Mouse (Mus musculus) lung, postnatal 14 days (tissue): ENCODE data around the gene Slc9a1.
A peak's percentile ranks its signal among the peaks of the same experiment; 100 is the strongest.

Experiments
- DNase-seq: peaks from one replicate; pipeline ENCODE4 v3.0.0; 2021

The Slc9a1 gene

GRCm38 (mm10) chr4:133375812-133376577 lies 6.5 kb downstream of the Slc9a1 start:
- DNase-seq, result no peak

GRCm38 (mm10) chr4:133378236-133379045 lies 8.9 kb downstream of the Slc9a1 start:
- no peak for DNase-seq

GRCm38 (mm10) chr4:133379046-133379347 lies 9.5 kb downstream of the Slc9a1 start:
- DNase-seq, result no peak

DNA sequence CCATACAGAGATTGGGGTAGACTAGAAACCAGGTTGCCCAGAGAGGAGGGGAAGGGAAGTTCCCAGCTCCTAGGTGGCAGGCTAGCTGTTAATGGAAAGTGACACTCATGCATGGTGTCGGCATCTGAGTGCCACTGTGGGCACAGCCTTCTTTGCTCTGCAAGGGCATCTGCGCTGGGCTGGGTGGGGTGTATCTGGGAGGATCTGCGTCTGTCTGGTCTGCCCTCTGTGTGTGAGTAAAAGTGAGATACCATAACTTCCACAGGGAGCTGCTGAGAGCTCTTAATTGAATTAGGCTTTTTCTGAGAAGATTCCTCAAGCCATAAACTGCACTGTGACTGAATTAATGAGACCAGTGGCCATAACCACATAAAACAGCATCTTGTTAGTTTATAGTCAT lies 10.4 kb downstream of the Slc9a1 start:
- DNase-seq, result no peak

- DNase-seq, result no peak
Observed at GRCm38 (mm10) chr4:133380532-133380931, 11.0 kb downstream of the Slc9a1 start.

- no peak for DNase-seq
Observed at GRCm38 (mm10) chr4:133381141-133381540, 11.6 kb downstream of the Slc9a1 start.

DNA sequence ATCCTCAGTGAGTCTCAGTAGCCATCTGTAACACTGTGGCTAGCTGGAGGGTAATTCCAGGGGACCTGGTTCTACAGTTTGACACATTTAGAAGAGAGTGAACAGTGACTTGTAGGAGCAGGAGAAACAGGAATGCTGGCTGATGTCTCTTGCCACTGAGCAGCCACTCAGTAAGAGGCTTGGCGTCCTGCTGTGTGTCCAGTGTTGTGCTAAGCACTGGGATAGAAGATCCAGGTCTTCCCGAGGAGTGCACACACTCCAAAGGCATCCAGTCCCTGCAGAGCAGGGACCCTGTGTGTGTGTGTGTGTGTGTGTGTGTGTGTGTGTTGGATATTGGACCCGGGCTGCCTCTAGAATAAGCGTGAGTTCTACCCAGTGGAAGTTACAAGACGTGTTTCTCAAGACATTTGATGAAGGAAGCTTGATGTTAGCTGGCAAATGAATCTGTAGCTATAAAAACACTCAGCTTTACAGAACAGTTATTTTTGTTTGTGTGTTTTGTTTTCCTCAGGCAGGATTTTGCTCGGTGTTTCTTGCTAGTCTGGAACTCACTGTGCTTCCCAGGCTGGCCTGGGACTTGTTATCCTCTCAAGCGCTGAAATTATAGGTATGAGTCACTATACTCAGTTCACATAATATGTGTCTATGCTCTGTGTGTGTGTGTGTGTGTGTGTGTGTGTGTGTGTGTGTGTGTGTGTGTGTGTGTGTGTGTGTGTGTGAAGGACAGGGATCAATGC lies 16.7 kb downstream of the Slc9a1 start:
- no peak for DNase-seq

- DNase-seq, result no peak
Observed at GRCm38 (mm10) chr4:133387053-133387452, 17.5 kb downstream of the Slc9a1 start.

GRCm38 (mm10) chr4:133388781-133389552 lies 19.5 kb downstream of the Slc9a1 start:
- DNase-seq, result peak; percentile 65

DNA sequence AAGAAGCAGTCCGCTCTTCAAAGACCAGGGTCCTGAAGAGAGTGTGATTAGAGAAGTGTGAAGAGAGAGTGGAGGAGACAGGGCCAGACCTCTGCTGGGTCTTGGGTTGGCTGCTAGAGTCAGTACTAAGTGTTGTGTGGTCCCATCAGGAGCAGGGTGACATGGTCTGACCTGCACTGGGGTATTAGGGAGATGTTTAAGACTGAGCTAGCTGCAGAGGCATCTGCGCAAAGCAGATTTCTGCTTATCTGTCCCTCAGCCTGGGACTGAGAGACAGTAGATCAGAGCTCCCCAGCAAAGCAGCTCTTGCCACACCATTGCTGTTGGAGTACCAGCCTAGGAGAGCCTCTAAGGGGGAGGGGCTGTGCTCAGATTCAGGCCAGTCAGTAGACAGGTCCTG lies 20.5 kb downstream of the Slc9a1 start:
- no peak for DNase-seq

DNA sequence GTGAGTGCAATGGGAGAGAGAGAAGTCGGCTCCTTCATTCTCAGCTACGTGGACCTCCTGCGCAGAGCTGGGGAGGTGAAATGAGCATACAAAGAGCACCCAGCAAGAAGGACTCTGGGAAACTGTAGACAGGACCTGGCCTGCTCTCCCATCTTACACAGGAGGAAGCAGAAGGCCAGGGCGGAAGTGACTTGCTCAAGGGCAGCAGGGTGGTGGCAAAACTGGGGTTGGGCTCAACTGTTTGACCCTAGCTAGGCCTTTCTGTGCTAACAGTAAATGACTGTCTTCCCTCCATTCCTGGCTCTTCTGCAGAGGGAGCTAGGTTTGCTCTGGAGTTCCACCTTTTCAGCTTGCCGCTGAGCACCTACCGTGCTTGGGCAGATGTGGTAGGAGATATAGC lies 21.1 kb downstream of the Slc9a1 start:
- DNase-seq, result no peak

GRCm38 (mm10) chr4:133391185-133392040 lies 21.9 kb downstream of the Slc9a1 start:
- no peak for DNase-seq

DNA sequence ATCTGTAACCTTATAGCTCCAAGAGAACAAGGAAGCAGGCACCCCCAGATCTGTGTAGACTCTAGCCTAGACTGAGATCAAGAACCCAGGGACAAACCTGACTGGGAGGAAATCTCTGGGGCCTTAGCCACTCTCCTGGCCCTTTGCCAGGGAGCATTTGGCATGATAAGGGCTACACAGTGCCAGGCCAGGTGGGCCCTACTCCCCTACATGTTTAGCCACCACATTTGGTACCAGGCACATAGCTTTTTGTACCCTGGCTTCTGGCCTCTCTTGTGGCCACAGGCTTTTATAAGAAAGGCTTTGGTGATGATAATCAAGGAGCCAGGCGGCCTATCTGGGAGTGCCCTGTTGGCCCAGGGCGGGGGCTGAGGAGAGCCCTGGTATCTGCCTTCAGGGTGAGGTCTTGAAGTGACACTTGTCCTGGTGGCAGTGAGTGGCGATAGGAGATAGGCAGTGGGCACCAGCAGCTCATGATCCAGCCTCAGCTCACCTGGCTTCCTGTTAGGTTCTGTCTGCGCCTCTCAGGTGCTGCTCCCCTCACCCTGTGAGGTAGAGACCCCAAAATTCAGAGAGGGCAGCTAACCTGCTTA lies 25.6 kb downstream of the Slc9a1 start:
- DNase-seq, result no peak

- DNase-seq, result no peak
Observed at GRCm38 (mm10) chr4:133396079-133396478, 26.6 kb downstream of the Slc9a1 start.

DNA sequence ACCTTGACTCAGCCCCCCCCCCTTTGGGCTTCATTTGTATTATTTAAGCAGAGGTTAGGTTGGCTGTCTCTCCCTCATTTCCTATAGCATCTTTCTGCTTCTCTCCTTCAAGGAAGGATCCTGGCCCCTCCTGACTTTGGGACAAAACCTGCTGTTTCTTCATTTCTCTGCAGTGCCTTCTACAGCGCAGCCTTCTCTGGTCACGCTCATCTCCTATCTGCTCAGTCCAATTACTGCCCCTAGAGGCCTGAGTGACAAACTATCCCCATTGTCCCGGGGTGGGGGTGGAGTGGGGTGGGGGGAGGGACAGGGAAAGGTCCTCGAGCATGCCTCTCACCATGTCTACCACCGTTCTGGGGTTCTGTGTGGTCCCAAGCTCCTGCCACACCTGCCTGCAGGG lies 27.8 kb downstream of the Slc9a1 start:
- no peak for DNase-seq

- DNase-seq, result no peak
Observed at GRCm38 (mm10) chr4:133397961-133398360, 28.5 kb downstream of the Slc9a1 start.

DNA sequence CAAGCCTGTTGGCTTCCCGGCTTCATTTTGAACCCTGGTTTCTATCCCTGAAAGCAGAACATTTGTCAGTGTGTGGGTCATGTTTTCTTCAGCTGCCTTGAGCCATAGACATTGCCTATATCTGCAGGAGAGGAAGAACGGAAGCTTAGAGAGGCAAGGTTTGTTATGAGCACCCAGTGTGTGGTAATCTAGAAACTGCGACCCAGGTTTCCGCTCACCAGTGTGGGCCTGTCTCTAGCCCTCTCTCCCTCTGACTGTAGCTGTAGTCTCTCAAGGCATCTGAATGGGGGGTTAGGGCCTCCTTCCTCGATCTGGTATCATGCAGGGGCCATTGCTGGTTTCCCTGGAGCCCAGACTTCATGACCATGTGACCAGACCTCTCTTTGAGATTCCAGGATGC lies 29.1 kb downstream of the Slc9a1 start:
- DNase-seq, result no peak

- no peak for DNase-seq
Observed at GRCm38 (mm10) chr4:133399509-133399908, 30.0 kb downstream of the Slc9a1 start.

GRCm38 (mm10) chr4:133400098-133400497 lies 30.6 kb downstream of the Slc9a1 start:
- no peak for DNase-seq

- no peak for DNase-seq
Observed at GRCm38 (mm10) chr4:133402011-133402410, 32.5 kb downstream of the Slc9a1 start.

DNA sequence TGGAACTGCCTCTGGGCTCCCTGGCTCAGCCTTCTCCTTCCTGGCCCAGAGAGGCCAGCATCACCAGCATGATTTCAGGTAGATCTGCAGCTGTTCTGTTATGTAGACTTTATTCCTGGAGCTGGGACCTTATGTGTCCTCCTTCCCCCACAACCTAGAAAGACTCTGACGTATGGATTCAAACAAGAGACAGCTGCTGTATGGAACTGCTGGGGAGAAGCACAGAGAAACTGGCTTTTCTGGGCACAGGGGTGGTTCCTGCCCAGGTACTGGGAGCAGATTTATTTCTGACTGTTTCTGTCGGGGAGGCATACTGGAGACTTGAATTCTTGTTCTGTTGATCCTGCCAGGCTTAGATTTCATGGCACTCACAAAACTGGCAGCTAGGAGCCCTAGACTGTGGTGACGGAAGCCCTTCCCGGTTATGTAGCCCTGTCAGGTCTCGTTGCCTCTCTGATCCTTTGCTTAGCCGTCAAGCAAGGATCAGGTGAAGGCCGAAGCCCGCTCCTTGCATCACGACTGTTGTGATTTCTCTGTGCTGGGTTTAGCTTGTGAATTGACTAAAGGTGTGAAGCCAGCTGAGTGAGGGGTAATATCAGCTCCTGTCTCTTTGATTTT lies 34.2 kb downstream of the Slc9a1 start:
- DNase-seq, result no peak
